Mouse (Mus musculus): ENCODE measurements around the gene Fam168b. TPM values are rescaled to one million over a fixed set of nuclear protein-coding genes. Genes with fewer than 3 reads are reported as not detected.

The Fam168b gene
- polyA plus RNA-seq, 1 experiment from 2014 or later, result 68.6 TPM

DNA sequence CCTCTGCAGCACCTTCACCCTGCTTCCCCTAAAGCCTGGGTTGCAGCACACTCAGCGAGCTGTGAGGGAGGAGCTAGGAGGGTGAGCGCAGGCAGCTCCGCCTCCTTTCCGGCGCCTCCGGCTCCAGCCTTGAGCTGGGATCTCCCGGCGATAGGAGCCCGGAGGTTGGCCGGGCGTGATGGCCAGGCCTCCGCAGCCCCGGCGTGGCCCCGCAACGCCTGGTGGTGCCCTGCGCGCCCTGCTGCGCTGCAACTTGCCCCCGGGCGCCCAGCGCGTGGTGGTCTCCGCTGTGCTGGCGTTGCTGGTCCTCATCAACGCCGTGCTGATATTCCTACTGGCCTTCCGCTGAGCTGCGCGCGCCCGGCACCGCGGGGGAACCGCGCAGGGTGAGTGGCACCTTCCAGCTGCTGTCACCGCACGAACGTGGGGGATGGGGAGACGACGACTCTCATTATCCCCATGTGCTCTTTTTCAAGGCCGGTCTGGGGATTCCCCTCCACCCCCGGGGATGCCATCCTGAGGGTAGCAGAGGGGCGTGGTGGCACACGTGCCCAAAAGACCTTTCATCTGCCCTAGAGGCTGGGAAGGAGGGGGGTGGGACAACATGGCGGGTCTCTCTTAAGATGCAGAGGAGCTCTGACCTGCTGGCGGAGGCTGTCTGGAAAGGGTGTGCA is 41.1 kb downstream of the Fam168b start:
- H3K9me3 ChIP-seq (ENCODE audit: control insufficient read depth, low read length), result no peaks in the 10 kb centered on the region
- DNase-seq (ENCODE audit: low spot score), result peak; percentile 80
- peak overlapping the region; percentile 58 for H3K4me3 ChIP-seq (ENCODE audit: low read depth, low read length)
- peak; percentile 86 for ATAC-seq (replicated peaks; ENCODE audit: low FRiP score, low TSS enrichment, low read depth)
- H3K36me3 ChIP-seq (ENCODE audit: control insufficient read depth, insufficient read depth, low read length), result no peaks in the 10 kb centered on the region
- H3K9ac ChIP-seq (ENCODE audit: low read length), result peak overlapping the region; percentile 55
- peak overlapping the region; percentile 84 for H3K4me2 ChIP-seq (ENCODE audit: low read length)
- under 1% methylated on average over 47 of the region's 47 CpGs for WGBS
- H3K27me3 ChIP-seq (replicated peaks; ENCODE audit: control insufficient read depth, insufficient read depth, low read length), result no peaks in the 10 kb centered on the region
- no peak overlapping the region for H3K27ac ChIP-seq (ENCODE audit: low read depth)
- H3K4me1 ChIP-seq (replicated peaks; ENCODE audit: control insufficient read depth, insufficient read depth, low read length), result peaks cover 14% of the 10 kb centered on the region

DNA sequence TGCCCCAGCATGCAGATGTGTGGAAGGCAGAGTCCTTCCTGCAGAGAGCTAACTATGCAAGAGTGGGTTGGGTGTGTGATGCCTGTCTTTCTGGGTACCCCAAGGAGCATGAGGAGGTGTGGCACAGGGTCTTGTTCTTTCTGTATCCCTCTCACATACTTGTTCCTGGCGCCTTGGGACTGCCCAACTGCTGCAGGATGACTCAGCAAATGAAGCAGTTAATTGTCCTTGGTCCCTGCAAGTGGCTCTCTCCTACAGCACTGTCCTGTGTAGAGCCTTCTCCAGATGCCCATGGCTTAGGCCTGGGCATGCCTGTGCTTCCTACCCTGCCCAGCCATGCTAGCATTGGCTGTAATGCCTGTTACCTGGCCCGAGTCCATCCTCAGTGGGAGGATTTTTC is 43.7 kb downstream of the Fam168b start:
- H3K4me3 ChIP-seq (ENCODE audit: low read depth, low read length), result no peak overlapping the region
- no peaks in the 10 kb centered on the region for H3K36me3 ChIP-seq (ENCODE audit: control insufficient read depth, insufficient read depth, low read length)
- no peak for DNase-seq (ENCODE audit: low spot score)
- H3K4me1 ChIP-seq (replicated peaks; ENCODE audit: control insufficient read depth, insufficient read depth, low read length), result peaks cover 9% of the 10 kb centered on the region
- no peak overlapping the region for H3K4me2 ChIP-seq (ENCODE audit: low read length)
- ATAC-seq (replicated peaks; ENCODE audit: low FRiP score, low TSS enrichment, low read depth), result no peak
- no peak overlapping the region for H3K9ac ChIP-seq (ENCODE audit: low read length)
- 81% methylated on average over 2 of the region's 2 CpGs for WGBS
- H3K9me3 ChIP-seq (ENCODE audit: control insufficient read depth, low read length), result no peaks in the 10 kb centered on the region
- no peak overlapping the region for H3K27ac ChIP-seq (ENCODE audit: low read depth)
- H3K27me3 ChIP-seq (replicated peaks; ENCODE audit: control insufficient read depth, insufficient read depth, low read length), result no peaks in the 10 kb centered on the region

DNA sequence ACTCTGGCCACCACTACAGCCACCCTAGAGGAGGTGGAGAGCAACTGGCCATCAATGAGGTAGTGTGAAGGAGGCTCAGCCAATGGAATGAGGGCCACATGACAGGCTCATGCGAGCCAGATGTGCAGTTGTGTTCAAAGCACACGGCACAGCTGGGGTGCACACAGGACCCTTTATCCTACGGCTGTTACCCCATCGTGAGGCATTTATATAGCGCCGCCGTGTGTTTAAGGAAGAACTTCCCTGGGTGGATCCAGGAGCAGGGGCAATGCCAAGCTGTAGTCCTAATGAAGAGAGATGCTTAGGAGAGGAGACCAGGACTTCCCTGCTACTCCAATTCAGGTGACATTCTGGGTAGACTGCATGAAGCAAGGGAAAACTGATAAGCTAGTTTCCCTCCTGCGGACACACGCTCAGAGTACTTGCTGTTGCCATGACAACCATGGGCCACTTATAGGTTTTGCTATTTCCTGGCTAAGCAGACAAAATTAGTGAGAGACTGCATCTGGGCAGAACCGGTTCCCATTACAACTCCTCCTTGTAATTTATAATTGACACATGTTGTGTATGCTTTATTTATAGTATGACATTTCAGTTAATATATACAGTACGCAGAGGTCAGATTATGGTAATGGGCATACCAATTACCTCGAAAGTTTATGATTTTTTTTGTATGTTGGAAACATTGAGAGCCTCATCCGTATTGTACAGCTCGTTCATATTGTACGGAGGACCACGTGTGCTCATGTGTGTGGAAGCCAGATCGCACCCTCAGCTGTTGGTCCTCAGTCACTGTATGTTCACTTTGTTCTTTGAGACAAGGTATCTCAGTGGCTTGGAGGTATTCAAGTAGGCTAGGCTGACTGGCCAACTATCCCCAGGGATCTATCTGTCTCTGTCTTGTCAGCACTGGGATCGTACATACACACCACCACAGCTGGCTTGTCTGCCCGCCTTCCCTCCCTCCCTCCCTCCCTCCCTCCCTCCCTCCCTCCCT is 49.3 kb downstream of the Fam168b start:
- H3K36me3 ChIP-seq (ENCODE audit: control insufficient read depth, insufficient read depth, low read length), result no peaks in the 10 kb centered on the region
- no peak overlapping the region for H3K27ac ChIP-seq (ENCODE audit: low read depth)
- no peak overlapping the region for H3K4me2 ChIP-seq (ENCODE audit: low read length)
- H3K4me3 ChIP-seq (ENCODE audit: low read depth, low read length), result no peak overlapping the region
- no peaks in the 10 kb centered on the region for H3K9me3 ChIP-seq (ENCODE audit: control insufficient read depth, low read length)
- no peak for DNase-seq (ENCODE audit: low spot score)
- 57% methylated on average over 19 of the region's 19 CpGs for WGBS
- peak; percentile 65; the same call in 1 of the 2 replicates for ATAC-seq (replicated peaks; ENCODE audit: low FRiP score, low TSS enrichment, low read depth)
- no peak overlapping the region for H3K9ac ChIP-seq (ENCODE audit: low read length)
- no peaks in the 10 kb centered on the region for H3K4me1 ChIP-seq (replicated peaks; ENCODE audit: control insufficient read depth, insufficient read depth, low read length)
- H3K27me3 ChIP-seq (replicated peaks; ENCODE audit: control insufficient read depth, insufficient read depth, low read length), result no peaks in the 10 kb centered on the region

DNA sequence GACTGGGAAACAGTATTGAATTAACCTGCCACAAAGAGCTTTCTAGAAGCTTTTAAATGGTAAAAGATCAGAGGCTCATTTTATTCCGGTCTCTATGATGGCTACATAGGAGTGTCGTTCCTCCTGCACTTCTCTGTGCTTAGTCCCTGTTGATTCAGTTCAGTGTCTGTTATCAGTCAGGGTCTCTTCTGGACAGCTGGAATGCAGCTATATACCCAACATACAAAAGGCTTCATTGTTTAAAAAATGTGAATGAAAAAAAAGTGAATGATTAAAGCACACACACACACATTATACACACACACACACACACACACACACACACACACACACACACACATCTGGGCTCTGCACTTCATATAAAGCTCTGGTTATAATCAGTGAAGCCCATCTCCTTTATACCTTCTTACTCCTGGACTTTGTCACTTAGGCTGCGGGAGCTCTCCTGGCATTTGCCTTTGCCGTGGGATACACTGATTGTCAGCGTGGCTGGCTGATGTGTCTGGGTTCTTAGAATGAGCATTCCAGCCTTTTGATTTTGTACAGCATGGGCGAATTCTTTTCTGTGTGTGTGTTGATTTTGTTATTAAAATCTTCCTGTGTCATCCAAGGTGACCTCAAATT is 59.2 kb downstream of the Fam168b start:
- 8% methylated on average over 6 of the region's 6 CpGs for WGBS
- peaks cover 4% of the 10 kb centered on the region; the same call in 1 of the 2 replicates for H3K4me1 ChIP-seq (replicated peaks; ENCODE audit: control insufficient read depth, insufficient read depth, low read length)
- H3K4me2 ChIP-seq (ENCODE audit: low read length), result no peak overlapping the region
- ATAC-seq (replicated peaks; ENCODE audit: low FRiP score, low TSS enrichment, low read depth) (peak; percentile 79), DNase-seq (ENCODE audit: low spot score) (peak; percentile 67)
- H3K9me3 ChIP-seq (ENCODE audit: control insufficient read depth, low read length), result no peaks in the 10 kb centered on the region
- no peak overlapping the region for H3K27ac ChIP-seq (ENCODE audit: low read depth)
- no peak overlapping the region for H3K9ac ChIP-seq (ENCODE audit: low read length)
- H3K36me3 ChIP-seq (ENCODE audit: control insufficient read depth, insufficient read depth, low read length), result no peaks in the 10 kb centered on the region
- H3K4me3 ChIP-seq (ENCODE audit: low read depth, low read length), result no peak overlapping the region
- H3K27me3 ChIP-seq (replicated peaks; ENCODE audit: control insufficient read depth, insufficient read depth, low read length), result no peaks in the 10 kb centered on the region

DNA sequence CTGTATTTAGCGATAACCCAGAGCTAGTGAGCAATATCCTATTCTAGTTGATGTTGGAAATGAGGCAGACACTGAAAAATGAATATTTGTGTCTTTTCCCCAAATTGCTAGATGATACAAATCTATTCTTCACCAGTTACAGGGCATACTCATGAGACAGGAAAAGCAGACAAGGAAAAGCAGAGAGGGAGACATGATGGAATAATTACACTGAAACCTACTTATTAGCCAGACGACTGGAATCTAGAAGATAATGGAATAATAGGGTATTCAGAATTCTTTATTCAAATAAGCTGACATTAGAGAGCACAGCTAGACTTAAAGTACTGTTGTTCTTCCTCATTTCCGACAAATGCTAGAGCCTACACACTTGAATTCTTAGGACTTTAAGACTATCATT is 67.0 kb downstream of the Fam168b start:
- 89% methylated on average over 3 of the region's 3 CpGs for WGBS

DNA sequence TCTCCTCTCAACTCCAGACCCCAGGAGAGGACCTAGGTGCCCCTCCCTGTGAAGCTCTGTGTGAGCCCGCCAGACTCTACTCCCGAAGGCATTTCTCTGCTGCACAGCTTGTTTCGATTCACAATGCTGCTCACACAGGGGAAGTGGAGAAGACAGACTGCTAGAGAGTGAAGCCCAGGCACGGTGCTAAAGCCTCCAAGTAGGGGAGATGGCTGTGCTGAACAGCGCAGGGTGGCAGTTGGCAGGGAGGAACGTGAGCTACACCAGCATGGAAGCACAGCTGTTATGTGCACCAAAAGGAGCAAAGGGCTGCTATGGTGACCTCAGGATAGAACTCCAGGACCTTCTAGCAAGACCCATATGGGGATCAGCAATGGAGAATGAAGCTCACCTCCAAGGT is 74.0 kb downstream of the Fam168b start:
- Histone ChIP-seq H3K4me3 (ENCODE audit: low read depth, low read length) (no peak overlapping the region), H3K9ac (ENCODE audit: low read length) (no peak overlapping the region), H3K27me3 (replicated peaks; ENCODE audit: control insufficient read depth, insufficient read depth, low read length) (no peaks in the 10 kb centered on the region), H3K36me3 (ENCODE audit: control insufficient read depth, insufficient read depth, low read length) (no peaks in the 10 kb centered on the region), H3K27ac (ENCODE audit: low read depth) (no peak overlapping the region), H3K4me1 (replicated peaks; ENCODE audit: control insufficient read depth, insufficient read depth, low read length) (no peaks in the 10 kb centered on the region), H3K9me3 (ENCODE audit: control insufficient read depth, low read length) (no peaks in the 10 kb centered on the region), H3K4me2 (ENCODE audit: low read length) (no peak overlapping the region)
- 64% methylated on average over 6 of the region's 6 CpGs for WGBS
- DNase-seq (ENCODE audit: low spot score) (no peak), ATAC-seq (replicated peaks; ENCODE audit: low FRiP score, low TSS enrichment, low read depth) (no peak)

More for the DNA sequence above, 67.0 kb downstream of the Fam168b start:
- no peaks in the 10 kb centered on the region for H3K4me1 ChIP-seq (replicated peaks; ENCODE audit: control insufficient read depth, insufficient read depth, low read length)
- no peak overlapping the region for H3K27ac ChIP-seq (ENCODE audit: low read depth)
- DNase-seq (ENCODE audit: low spot score) (no peak), ATAC-seq (replicated peaks; ENCODE audit: low FRiP score, low TSS enrichment, low read depth) (no peak)
- no peaks in the 10 kb centered on the region for H3K27me3 ChIP-seq (replicated peaks; ENCODE audit: control insufficient read depth, insufficient read depth, low read length)
- H3K36me3 ChIP-seq (ENCODE audit: control insufficient read depth, insufficient read depth, low read length), result no peaks in the 10 kb centered on the region
- no peaks in the 10 kb centered on the region for H3K9me3 ChIP-seq (ENCODE audit: control insufficient read depth, low read length)
- no peak overlapping the region for H3K9ac ChIP-seq (ENCODE audit: low read length)
- H3K4me2 ChIP-seq (ENCODE audit: low read length), result no peak overlapping the region
- H3K4me3 ChIP-seq (ENCODE audit: low read depth, low read length), result no peak overlapping the region

DNA sequence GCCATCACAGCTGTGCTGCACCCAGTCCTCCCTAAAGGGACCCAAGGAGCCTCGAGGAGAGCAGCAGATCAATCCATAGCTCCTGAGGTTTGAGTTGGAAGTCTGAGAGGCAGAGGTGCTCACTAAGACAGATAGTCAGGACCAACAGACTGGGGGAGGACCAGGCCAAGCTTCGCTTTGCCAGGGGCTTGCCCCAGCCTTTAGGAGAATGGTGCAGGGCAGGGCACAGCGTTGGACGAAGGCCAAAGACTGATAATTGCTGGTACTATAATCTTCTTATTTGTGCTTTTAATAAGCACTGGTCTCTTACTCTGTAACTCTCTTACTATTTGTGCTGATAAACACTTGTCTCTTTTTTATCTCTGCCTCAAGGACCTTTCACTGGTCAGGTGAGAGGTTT is 75.0 kb downstream of the Fam168b start:
- Histone ChIP-seq H3K36me3 (ENCODE audit: control insufficient read depth, insufficient read depth, low read length) (no peaks in the 10 kb centered on the region), H3K27ac (ENCODE audit: low read depth) (no peak overlapping the region), H3K4me2 (ENCODE audit: low read length) (no peak overlapping the region), H3K9ac (ENCODE audit: low read length) (no peak overlapping the region), H3K9me3 (ENCODE audit: control insufficient read depth, low read length) (no peaks in the 10 kb centered on the region), H3K27me3 (replicated peaks; ENCODE audit: control insufficient read depth, insufficient read depth, low read length) (no peaks in the 10 kb centered on the region), H3K4me3 (ENCODE audit: low read depth, low read length) (no peak overlapping the region), H3K4me1 (replicated peaks; ENCODE audit: control insufficient read depth, insufficient read depth, low read length) (no peaks in the 10 kb centered on the region)
- 51% methylated on average over 4 of the region's 4 CpGs for WGBS
- DNase-seq (ENCODE audit: low spot score), result no peak
- ATAC-seq (replicated peaks; ENCODE audit: low FRiP score, low TSS enrichment, low read depth), result no peak

DNA sequence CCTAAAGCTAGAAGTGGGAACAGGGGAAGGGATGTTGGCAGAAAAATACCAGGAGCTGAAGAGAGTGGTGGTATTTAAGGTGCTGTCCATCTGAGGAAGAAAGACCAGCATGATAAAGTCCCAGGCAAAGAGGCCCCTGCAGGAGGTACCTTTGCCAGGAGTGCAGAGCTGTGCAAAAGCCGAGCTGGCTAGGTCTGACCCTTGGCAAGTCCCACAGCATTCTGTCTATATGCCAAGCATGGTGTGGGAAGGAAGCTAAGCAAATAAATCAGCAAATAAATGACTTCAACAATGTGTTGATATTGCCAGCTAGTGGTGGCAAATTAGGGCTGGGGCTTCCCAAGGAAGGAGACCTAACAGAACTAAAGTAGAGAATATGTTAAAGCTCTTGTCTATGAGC is 76.0 kb downstream of the Fam168b start:
- Histone ChIP-seq H3K27me3 (replicated peaks; ENCODE audit: control insufficient read depth, insufficient read depth, low read length) (no peaks in the 10 kb centered on the region), H3K36me3 (ENCODE audit: control insufficient read depth, insufficient read depth, low read length) (no peaks in the 10 kb centered on the region), H3K4me1 (replicated peaks; ENCODE audit: control insufficient read depth, insufficient read depth, low read length) (no peaks in the 10 kb centered on the region), H3K27ac (ENCODE audit: low read depth) (no peak overlapping the region), H3K4me2 (ENCODE audit: low read length) (no peak overlapping the region), H3K9me3 (ENCODE audit: control insufficient read depth, low read length) (no peaks in the 10 kb centered on the region), H3K9ac (ENCODE audit: low read length) (no peak overlapping the region), H3K4me3 (ENCODE audit: low read depth, low read length) (no peak overlapping the region)
- 67% methylated on average over 1 of the region's 1 CpGs for WGBS
- ATAC-seq (replicated peaks; ENCODE audit: low FRiP score, low TSS enrichment, low read depth) (no peak), DNase-seq (ENCODE audit: low spot score) (no peak)
